Mouse (Mus musculus) stomach, embryonic 15.5 days (tissue): ENCODE measurements at regions not wholly inside any gene's neighbourhood (a gene's known extent, or its start where the extent isn't known, plus 50 kb on each side); places are given as distances from the start of the nearest gene placed in this dataset.

Source experiments
- ATAC-seq: fragments of 200-750 bp; cut with Nextera tagmentation; 2 replicates; pipeline ENCODE4 v1.8.0; 2017; ENCODE audit warnings: low read depth, moderate number of reproducible peaks, moderate TSS enrichment; ENCODE audit not compliant: insufficient read depth, low FRiP score
- H3K27ac ChIP-seq: fragments of 300-500 bp; sonication (generic); 2 replicates; pipeline ENCODE4 v1.5.1; 2015; ENCODE audit warnings: mild to moderate bottlenecking, inconsistent platforms
- H3K27me3 ChIP-seq: fragments of 300-500 bp; sonication (generic); replicated peaks from 2 replicates; pipeline ENCODE4 v1.6.1; 2015; ENCODE audit warnings: inconsistent platforms
- H3K36me3 ChIP-seq: fragments of 300-500 bp; sonication (generic); 2 replicates; pipeline ENCODE4 v1.6.1; 2015; ENCODE audit warnings: inconsistent platforms
- H3K4me1 ChIP-seq: fragments of 300-500 bp; sonication (generic); 2 replicates; pipeline ENCODE4 v1.6.1; 2015; ENCODE audit warnings: inconsistent platforms
- H3K4me2 ChIP-seq: fragments of 300-500 bp; sonication (generic); 2 replicates; pipeline ENCODE4 v1.6.1; 2015; ENCODE audit warnings: mild to moderate bottlenecking, inconsistent platforms
- H3K4me3 ChIP-seq: fragments of 300-500 bp; sonication (generic); replicated peaks from 2 replicates; pipeline ENCODE4 v1.5.1; 2015; ENCODE audit warnings: inconsistent platforms
- H3K9ac ChIP-seq: fragments of 300-500 bp; sonication (generic); 2 replicates; pipeline ENCODE4 v1.6.1; 2015; ENCODE audit warnings: inconsistent platforms
- H3K9me3 ChIP-seq: fragments of 300-500 bp; sonication (generic); 2 replicates; pipeline ENCODE4 v1.6.1; 2016; ENCODE audit warnings: inconsistent platforms
- WGBS: fragments of 180-500 bp; shearing (Covaris S2); methylation state at CpG from one replicate; pipeline ENCODE4 v1.1.7; 2015; 5-methylcytosine and 5-hydroxymethylcytosine counted together

GRCm38 (mm10) chr3:41432376-41432775 is 123.2 kb upstream of the Jade1 start:
- ATAC-seq: no peak
- Histone ChIP-seq H3K27me3 (no peaks in the 10 kb centered on the region), H3K27ac (no peak overlapping the region), H3K9ac (no peak overlapping the region), H3K4me2 (no peak overlapping the region), H3K36me3 (no peaks in the 10 kb centered on the region), H3K4me3 (no peak overlapping the region), H3K4me1 (peaks cover 3% of the 10 kb centered on the region; the same call in 1 of the 2 replicates), H3K9me3 (no peaks in the 10 kb centered on the region)
- WGBS: 61% methylated on average over 5 of the region's 5 CpGs

- Histone ChIP-seq H3K9me3 (no peaks in the 10 kb centered on the region), H3K9ac (no peak overlapping the region), H3K27ac (no peak overlapping the region), H3K4me3 (no peak overlapping the region), H3K4me2 (no peak overlapping the region), H3K4me1 (peaks cover 3% of the 10 kb centered on the region; the same call in 1 of the 2 replicates), H3K36me3 (no peaks in the 10 kb centered on the region), H3K27me3 (no peaks in the 10 kb centered on the region)
- WGBS: 46% methylated on average over 3 of the region's 3 CpGs
- ATAC-seq: no peak
These were observed 125.3 kb upstream of the Jade1 start for GRCm38 (mm10) chr3:41430191-41430590.

GRCm38 (mm10) chr3:41426946-41427345 is 128.6 kb upstream of the Jade1 start:
- H3K27me3 ChIP-seq: no peaks in the 10 kb centered on the region
- peaks cover 14% of the 10 kb centered on the region for H3K4me1 ChIP-seq
- no peak overlapping the region for H3K4me3 ChIP-seq
- no peak overlapping the region for H3K4me2 ChIP-seq
- no peak overlapping the region for H3K27ac ChIP-seq
- no peak for ATAC-seq
- H3K36me3 ChIP-seq: no peaks in the 10 kb centered on the region
- 82% methylated on average over 3 of the region's 3 CpGs for WGBS
- no peaks in the 10 kb centered on the region for H3K9me3 ChIP-seq
- H3K9ac ChIP-seq: no peak overlapping the region

- H3K9me3 ChIP-seq: no peaks in the 10 kb centered on the region
- no peak overlapping the region for H3K4me2 ChIP-seq
- H3K4me3 ChIP-seq: no peak overlapping the region
- no peak overlapping the region for H3K9ac ChIP-seq
- H3K36me3 ChIP-seq: no peaks in the 10 kb centered on the region
- H3K4me1 ChIP-seq: peaks cover 14% of the 10 kb centered on the region
- no peaks in the 10 kb centered on the region for H3K27me3 ChIP-seq
- ATAC-seq: no peak
- no peak overlapping the region for H3K27ac ChIP-seq
- 79% methylated on average over 8 of the region's 8 CpGs for WGBS
These were observed 129.7 kb upstream of the Jade1 start for GRCm38 (mm10) chr3:41425863-41426262.

- WGBS: 24% methylated on average over 10 of the region's 10 CpGs
- H3K27ac ChIP-seq: no peak overlapping the region
- no peak overlapping the region for H3K4me2 ChIP-seq
- H3K9ac ChIP-seq: no peak overlapping the region
- no peak overlapping the region for H3K4me3 ChIP-seq
- ATAC-seq: no peak
- peaks cover 11% of the 10 kb centered on the region for H3K4me1 ChIP-seq
- H3K9me3 ChIP-seq: no peaks in the 10 kb centered on the region
- H3K27me3 ChIP-seq: no peaks in the 10 kb centered on the region
- H3K36me3 ChIP-seq: no peaks in the 10 kb centered on the region
These were observed 131.2 kb upstream of the Jade1 start for GRCm38 (mm10) chr3:41424142-41424939.

GRCm38 (mm10) chr3:41423630-41424029 is 131.9 kb upstream of the Jade1 start:
- H3K9me3 ChIP-seq: no peaks in the 10 kb centered on the region
- no peak for ATAC-seq
- H3K4me3 ChIP-seq: no peak overlapping the region
- H3K27ac ChIP-seq: no peak overlapping the region
- peaks cover 11% of the 10 kb centered on the region for H3K4me1 ChIP-seq
- no peaks in the 10 kb centered on the region for H3K27me3 ChIP-seq
- H3K36me3 ChIP-seq: no peaks in the 10 kb centered on the region
- 67% methylated on average over 5 of the region's 5 CpGs for WGBS
- no peak overlapping the region for H3K9ac ChIP-seq
- H3K4me2 ChIP-seq: no peak overlapping the region

- no peak overlapping the region for H3K27ac ChIP-seq
- H3K27me3 ChIP-seq: no peaks in the 10 kb centered on the region
- WGBS: 20% methylated on average over 14 of the region's 14 CpGs
- peaks cover 11% of the 10 kb centered on the region for H3K4me1 ChIP-seq
- 0 out of 2 replicates have a peak overlapping the region, but pooled peaks have one; percentile 17 for H3K4me2 ChIP-seq
- ATAC-seq: peak; percentile 58; the same call in 1 of the 2 replicates
- no peaks in the 10 kb centered on the region for H3K9me3 ChIP-seq
- no peak overlapping the region for H3K9ac ChIP-seq
- H3K4me3 ChIP-seq: no peak overlapping the region
- no peaks in the 10 kb centered on the region for H3K36me3 ChIP-seq
These were observed 132.6 kb upstream of the Jade1 start for GRCm38 (mm10) chr3:41422615-41423579.

- H3K36me3 ChIP-seq: no peaks in the 10 kb centered on the region
- ATAC-seq: no peak
- 88% methylated on average over 1 of the region's 1 CpGs for WGBS
- no peak overlapping the region for H3K27ac ChIP-seq
- no peaks in the 10 kb centered on the region for H3K27me3 ChIP-seq
- H3K4me2 ChIP-seq: no peak overlapping the region
- H3K9ac ChIP-seq: no peak overlapping the region
- H3K4me3 ChIP-seq: no peak overlapping the region
- peaks cover 9% of the 10 kb centered on the region for H3K4me1 ChIP-seq
- H3K9me3 ChIP-seq: no peaks in the 10 kb centered on the region
These were observed 141.8 kb upstream of the Jade1 start for GRCm38 (mm10) chr3:41413771-41414170.

- Histone ChIP-seq H3K4me1 (peaks cover 9% of the 10 kb centered on the region), H3K27ac (no peak overlapping the region), H3K4me3 (no peak overlapping the region), H3K4me2 (no peak overlapping the region), H3K27me3 (no peaks in the 10 kb centered on the region), H3K9ac (no peak overlapping the region), H3K9me3 (no peaks in the 10 kb centered on the region), H3K36me3 (no peaks in the 10 kb centered on the region)
- WGBS: 62% methylated on average over 2 of the region's 2 CpGs
- no peak for ATAC-seq
These were observed 142.8 kb upstream of the Jade1 start for GRCm38 (mm10) chr3:41412698-41413097.

GRCm38 (mm10) chr3:41408821-41409737 is 146.5 kb upstream of the Jade1 start:
- 0 out of 2 replicates have a peak overlapping the region, but pooled peaks have one; percentile 16 for H3K9ac ChIP-seq

GRCm38 (mm10) chr3:41408423-41408820 is 147.1 kb upstream of the Jade1 start:
- Histone ChIP-seq H3K36me3 (no peaks in the 10 kb centered on the region), H3K9me3 (no peaks in the 10 kb centered on the region), H3K27me3 (no peaks in the 10 kb centered on the region), H3K9ac (0 out of 2 replicates have a peak overlapping the region, but pooled peaks have one; percentile 16), H3K4me2 (peak overlapping the region; percentile 61), H3K4me1 (peaks cover 9% of the 10 kb centered on the region), H3K27ac (peak overlapping the region; percentile 68), H3K4me3 (peak overlapping the region; percentile 35)
- 3% methylated on average over 14 of the region's 14 CpGs for whole genome bisulfite sequencing
- peak; percentile 91 for ATAC-seq

More at GRCm38 (mm10) chr3:41408821-41409737, 146.5 kb upstream of the Jade1 start:
- no peaks in the 10 kb centered on the region for H3K27me3 ChIP-seq
- ATAC-seq: peak; percentile 82
- H3K36me3 ChIP-seq: no peaks in the 10 kb centered on the region
- H3K4me1 ChIP-seq: peaks cover 9% of the 10 kb centered on the region
- peak overlapping the region; percentile 68 for H3K27ac ChIP-seq
- peak overlapping the region; percentile 35 for H3K4me3 ChIP-seq
- H3K9me3 ChIP-seq: no peaks in the 10 kb centered on the region
- peak overlapping the region; percentile 61 for H3K4me2 ChIP-seq
- WGBS: 8% methylated on average over 15 of the region's 15 CpGs
